Mouse (Mus musculus) WW6 (cell line): ENCODE measurements around the gene Mpped2.

Source experiments
- DNase-seq: peaks from one replicate; pipeline ENCODE4 v3.0.0-alpha.2; 2013; ENCODE audit warnings: low read depth, low spot score

Gene Mpped2

GRCm38 (mm10) chr2:106746211-106746610 lies 53.1 kb downstream of the Mpped2 start:
- no peak for DNase-seq

DNA sequence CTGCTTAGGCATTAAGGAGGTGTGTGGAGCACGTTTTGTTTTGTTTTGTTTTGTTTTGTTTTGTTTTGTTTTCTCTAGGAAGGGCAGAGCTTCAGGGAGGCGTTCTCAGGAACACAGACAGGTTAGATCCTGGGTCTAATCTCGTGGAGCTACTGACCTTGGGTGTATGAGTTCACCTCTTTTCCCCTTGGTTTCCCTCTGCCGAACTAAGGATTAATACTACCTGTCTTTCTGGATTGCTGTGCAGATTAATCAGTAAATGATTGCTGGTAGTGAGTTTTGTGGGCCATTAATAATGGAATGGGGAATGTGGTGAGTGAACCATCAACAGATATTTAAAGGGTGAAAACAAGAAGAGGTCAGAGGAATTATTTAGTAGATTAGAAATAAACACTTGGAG lies 53.8 kb downstream of the Mpped2 start:
- DNase-seq, result no peak

GRCm38 (mm10) chr2:106747342-106747741 lies 54.3 kb downstream of the Mpped2 start:
- DNase-seq, result no peak

- no peak for DNase-seq
Measured at GRCm38 (mm10) chr2:106750878-106751277, 57.8 kb downstream of the Mpped2 start.

DNA sequence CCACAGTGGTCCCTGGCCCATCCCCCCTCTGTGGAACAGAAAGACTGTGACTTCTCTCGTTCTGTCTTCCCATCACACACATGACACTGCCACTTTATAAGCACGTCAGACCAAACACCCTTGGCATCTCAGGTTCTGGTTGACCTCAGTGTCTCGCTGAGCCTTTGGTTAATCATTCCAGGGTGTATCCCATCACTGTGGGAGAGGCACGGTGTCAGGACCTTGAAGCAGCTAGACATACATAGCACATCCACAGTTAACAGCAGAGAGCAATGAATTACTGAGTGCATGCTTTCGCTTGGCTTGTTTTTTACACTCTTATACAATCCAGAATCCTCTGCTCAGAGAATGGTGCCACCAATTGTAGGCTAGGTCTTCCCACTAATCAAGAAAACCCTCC lies 60.6 kb downstream of the Mpped2 start:
- DNase-seq, result no peak

GRCm38 (mm10) chr2:106754696-106755095 lies 61.6 kb downstream of the Mpped2 start:
- DNase-seq, result no peak

GRCm38 (mm10) chr2:106756354-106757103 lies 63.5 kb downstream of the Mpped2 start:
- DNase-seq, result no peak

- DNase-seq, result no peak
Measured at GRCm38 (mm10) chr2:106762920-106763319, 69.9 kb downstream of the Mpped2 start.

- no peak for DNase-seq
Measured at GRCm38 (mm10) chr2:106769236-106769635, 76.2 kb downstream of the Mpped2 start.

DNA sequence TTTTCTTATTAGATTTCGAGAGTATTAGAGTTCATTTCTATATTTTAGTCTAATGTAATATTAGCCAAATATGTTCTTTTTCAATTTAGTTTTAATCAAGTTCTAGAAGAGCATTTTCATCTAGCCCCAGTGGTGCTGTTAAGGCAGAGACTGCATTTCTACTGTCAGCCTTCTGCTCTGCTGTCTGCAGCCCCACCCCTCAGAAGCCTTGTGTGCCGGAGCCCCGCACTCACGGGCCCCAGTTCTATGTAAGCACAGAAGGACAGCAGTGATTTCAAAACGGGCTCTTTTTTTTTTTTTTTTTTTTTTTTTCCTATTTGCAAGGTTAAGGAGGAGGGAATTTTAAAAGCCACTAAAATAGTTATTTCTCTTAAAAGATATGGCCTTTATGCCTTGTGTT lies 79.6 kb downstream of the Mpped2 start:
- no peak for DNase-seq

DNA sequence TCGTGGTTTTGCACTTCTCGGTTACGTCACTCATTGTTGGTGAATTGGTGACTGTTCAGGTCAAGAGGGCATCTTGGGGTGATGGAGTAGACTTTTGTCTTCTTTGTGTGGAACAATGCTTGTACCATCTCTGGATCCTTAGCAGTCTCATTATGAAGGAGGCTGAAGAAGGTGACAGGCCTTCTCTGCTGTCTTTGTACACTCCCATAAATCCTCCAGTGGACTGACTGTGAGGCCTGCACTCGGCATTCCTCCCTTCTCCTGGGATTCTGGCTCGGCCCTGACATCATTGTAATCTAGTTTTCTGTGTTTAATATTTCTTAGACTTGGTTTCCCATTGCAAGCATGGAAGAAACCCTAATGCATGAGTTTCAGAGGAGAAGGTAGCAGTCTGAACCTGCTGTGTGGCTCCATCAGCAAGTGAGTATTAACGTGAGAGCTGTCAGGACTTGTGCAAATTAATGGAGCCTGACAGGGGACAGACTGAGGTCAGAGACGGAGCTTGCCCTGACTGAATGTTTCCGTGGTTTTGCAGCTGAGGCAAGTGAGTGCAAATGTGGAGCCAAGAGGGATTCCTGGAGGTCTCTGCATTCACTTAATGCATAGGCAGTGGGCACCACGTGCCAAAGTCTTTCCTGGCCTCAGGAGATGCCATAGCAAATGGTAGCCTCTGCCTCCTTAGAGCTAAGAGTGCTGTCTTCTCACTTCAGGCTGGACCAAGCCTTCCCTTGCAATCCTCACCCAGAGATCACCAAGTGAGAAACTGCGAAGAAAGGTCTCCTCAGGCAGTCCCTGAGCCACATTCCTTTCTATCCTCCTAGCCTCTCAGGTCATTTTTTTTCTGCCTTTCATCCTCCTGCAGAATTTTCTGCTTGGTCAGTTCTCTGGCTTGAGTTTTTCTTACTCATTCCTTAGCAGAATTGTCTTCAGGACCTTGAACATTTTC lies 81.5 kb downstream of the Mpped2 start:
- no peak for DNase-seq

- no peak for DNase-seq
Measured at GRCm38 (mm10) chr2:106775994-106776393, 82.9 kb downstream of the Mpped2 start.

GRCm38 (mm10) chr2:106778861-106779516 lies 85.9 kb downstream of the Mpped2 start:
- no peak for DNase-seq

DNA sequence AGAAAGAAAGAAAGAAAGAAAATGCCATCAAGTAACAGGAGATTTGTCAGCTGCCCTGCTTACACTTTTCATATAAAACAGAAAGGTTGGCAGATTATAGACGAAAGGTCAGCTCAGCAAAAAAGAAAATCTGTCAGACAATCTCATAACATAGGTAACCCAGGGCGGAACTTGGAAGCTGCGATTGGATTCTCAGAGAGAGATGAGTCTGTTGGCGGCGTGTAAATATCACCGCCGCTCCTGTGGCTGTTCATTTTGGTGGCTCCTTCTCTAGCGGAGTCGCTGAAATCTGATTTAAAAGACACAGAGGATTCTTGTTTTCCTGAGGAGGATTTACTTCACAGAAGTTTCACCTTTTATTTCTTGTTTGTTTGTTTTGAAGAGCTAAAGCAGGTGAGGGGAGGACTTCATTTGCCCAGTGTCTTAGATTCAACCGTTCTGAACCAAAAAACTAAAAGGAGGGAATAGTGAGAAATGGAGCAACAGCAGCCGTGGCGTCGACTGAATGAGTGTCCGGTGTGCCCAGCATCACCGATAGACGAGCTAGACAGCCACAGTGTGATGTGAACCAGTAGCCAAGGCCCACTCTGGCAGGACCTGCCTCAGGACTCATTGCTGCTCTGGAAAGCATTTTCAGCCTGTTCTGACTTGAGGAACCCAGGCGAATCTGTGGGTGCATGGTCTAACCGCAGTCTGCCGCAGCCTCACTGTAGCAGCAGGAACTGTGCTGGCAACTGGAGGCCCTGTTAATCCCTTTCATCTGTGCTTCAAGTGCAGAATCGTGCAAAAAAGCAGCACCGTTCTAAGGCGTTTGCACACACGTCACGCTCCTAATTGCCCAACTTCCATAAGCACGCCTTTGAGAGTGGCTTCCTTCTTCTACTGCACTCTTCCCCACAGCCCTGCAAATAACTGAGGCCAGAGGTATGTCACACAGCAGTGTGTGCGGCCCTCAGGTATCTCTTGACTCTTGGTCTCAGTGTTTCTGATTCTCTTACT lies 88.4 kb downstream of the Mpped2 start:
- no peak for DNase-seq

GRCm38 (mm10) chr2:106783311-106783710 lies 90.2 kb downstream of the Mpped2 start:
- DNase-seq, result no peak

GRCm38 (mm10) chr2:106788055-106788454 lies 95.0 kb downstream of the Mpped2 start:
- no peak for DNase-seq

DNA sequence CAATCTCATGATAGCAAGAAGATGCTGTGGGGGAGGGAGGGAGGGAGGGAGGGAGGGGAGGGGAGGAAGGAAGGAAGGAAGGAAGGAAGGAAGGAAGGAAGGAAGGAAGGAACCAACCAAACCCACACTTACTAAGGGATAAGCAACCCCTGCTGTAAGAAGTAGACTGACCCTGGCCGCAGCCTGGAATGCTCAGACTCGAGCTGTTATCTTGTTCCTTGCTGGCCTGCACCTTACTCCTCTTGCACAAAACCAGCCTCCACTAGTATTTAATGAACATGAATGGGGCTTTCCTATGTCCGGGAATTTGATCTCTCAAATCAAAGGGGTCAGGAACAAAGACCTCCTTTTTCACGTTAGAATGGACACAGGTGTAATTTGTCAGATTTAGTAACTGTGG lies 95.5 kb downstream of the Mpped2 start:
- no peak for DNase-seq

DNA sequence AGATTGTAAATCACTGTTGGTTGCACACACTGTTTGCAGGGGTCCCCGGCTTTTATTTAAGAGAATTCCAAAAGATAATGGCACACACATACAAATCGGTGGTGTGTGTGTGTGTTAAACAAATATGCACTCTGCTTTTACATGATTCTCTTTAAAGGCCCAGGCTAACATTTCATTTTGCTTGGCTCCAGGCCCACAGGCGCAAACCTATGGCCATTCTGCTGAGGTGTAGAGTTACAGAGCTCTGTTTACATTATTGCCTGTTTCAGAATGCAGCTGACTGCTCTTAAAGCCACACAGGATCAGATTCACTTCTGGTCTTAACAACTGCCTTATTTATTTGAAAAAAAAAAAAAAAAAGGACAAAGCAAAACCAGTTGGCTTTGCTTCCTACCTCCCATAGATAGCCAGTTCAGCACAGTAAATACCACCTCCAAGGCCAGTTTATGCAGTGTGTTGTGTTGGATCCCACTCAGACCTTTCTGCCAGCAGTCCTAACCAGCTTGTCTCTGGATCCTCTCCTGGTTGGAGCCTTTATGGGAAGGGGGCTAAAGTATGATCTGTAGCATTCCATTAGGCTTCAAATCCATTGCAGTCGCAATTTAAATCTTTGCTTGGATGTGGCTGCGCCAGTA lies 96.7 kb downstream of the Mpped2 start:
- no peak for DNase-seq

DNA sequence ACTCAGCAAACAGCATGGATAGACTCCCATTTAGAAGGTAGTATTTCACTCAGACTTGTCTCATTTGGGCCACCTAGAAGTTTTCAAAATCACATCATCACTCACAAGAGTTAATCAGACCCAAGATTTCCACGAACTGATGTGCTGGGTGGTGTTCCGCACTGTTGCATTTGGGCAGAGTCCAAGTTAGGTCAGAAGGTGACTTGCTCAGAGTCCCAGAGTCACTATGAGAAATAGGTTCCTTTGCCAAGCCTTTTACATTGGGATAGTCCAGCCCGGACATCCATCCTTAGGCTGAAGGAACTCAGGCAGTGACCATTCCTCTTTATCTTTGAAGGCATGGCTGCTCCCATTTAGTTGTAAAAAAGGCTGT lies 97.2 kb downstream of the Mpped2 start:
- DNase-seq, result no peak

- DNase-seq, result no peak
Measured at GRCm38 (mm10) chr2:106796246-106796645, 103.2 kb downstream of the Mpped2 start.

GRCm38 (mm10) chr2:106797855-106798254 lies 104.8 kb downstream of the Mpped2 start:
- no peak for DNase-seq
